Mouse (Mus musculus): ENCODE results near the gene Aldh2.

DNA sequence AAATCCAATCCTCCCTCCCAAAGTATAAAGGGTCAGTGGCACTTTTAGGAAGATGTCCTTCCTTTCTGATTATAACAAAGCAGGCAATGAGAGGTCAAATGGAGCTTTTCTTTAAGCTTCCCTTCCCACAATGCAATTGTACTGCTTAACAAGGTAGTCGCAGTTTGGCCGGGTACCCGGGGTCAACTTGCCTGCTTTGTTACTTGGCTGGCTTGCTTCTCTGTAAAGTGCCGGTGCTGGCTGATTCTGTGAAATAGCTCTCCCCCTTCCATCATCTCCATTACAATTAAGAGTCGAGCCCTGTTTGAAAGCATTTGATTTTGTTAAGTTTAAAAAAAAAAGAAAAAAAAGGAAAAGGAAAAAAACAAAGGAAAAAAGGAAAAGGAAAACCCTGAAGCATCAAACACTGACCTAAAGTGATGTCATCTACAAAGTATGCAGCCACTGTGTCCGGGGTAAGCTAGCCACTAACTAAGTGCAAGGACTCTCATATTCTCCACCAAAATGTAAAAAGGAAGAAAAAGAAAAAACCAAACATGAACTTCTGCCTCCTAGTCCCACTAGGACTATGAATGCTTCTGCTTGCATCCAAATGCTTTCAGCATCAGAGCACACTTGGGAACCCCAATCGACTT, 56.6 kb downstream of the Aldh2 start:
- TF ChIP-seq CTCF (IDR thresholded peaks at IDR 0.05; ENCODE audit: low read depth, low read length) (no peak), POLR2A (IDR thresholded peaks at IDR 0.05; ENCODE audit: insufficient read depth, low read length) (no peak)
